Mouse (Mus musculus) spleen, adult 2 months (tissue): ENCODE data around the gene Gzmm. TPM values are rescaled to one million over a fixed set of nuclear protein-coding genes. Genes with fewer than 3 reads are reported as not detected.

ENCODE experiments used
- DNase-seq, 2 experiments: peaks; one replicate each; pipeline versions ENCODE4 v3.0.0 to v3.0.0-alpha.2; 2012 to 2021; ENCODE audit warnings: low spot score in 2 of 2, low read depth in 1 of 2
- H3K27ac ChIP-seq: fragments of 200-500 bp; 2 replicates; pipeline ENCODE4 v1.5.1; 2012; ENCODE audit warnings: low read length, inconsistent platforms; ENCODE audit not compliant: insufficient read depth
- H3K27me3 ChIP-seq: fragments of 200-500 bp; 2 replicates; pipeline ENCODE4 v1.6.1; 2012; ENCODE audit warnings: mild to moderate bottlenecking, moderate library complexity, low read length, inconsistent platforms; ENCODE audit not compliant: control insufficient read depth, insufficient read depth
- H3K36me3 ChIP-seq: fragments of 200-500 bp; 2 replicates; pipeline ENCODE4 v1.6.1; 2012; ENCODE audit warnings: mild to moderate bottlenecking, low read length, inconsistent platforms; ENCODE audit not compliant: control insufficient read depth, insufficient read depth
- H3K4me1 ChIP-seq: fragments of 200-500 bp; 2 replicates; pipeline ENCODE4 v1.6.1; 2011; ENCODE audit warnings: inconsistent platforms; ENCODE audit not compliant: control insufficient read depth, insufficient read depth, insufficient read length
- H3K4me3 ChIP-seq: fragments of 200-500 bp; 2 replicates; pipeline ENCODE4 v1.5.1; 2011; ENCODE audit warnings: mild to moderate bottlenecking, inconsistent platforms; ENCODE audit not compliant: insufficient read depth, insufficient read length; ENCODE audit errors: extremely low read depth
- CTCF ChIP-seq: fragments of 200-500 bp; IDR thresholded peaks from 2 replicates; pipeline ENCODE4 v1.5.1; 2011; ENCODE audit warnings: mild to moderate bottlenecking, inconsistent platforms; ENCODE audit not compliant: insufficient read depth, insufficient read length, insufficient replicate concordance; ENCODE audit errors: extremely low read depth
- POLR2A ChIP-seq: fragments of 200-500 bp; IDR thresholded peaks from 2 replicates; pipeline ENCODE4 v1.6.1; 2011; ENCODE audit warnings: low read depth, low read length, inconsistent platforms
- WGBS: fragments of 180-500 bp; shearing (Covaris S2); methylation state at CpG from one replicate; pipeline ENCODE4 v1.1.7; 2018; 5-methylcytosine and 5-hydroxymethylcytosine counted together
- polyA plus RNA-seq: library from polyadenylated mRNA; depleted of rRNA; stranded (reverse); fragments of >200 nt; gene quantifications from 2 replicates; pipeline ENCODE4 v1.2.3, GENCODE M21; 2012

The Gzmm gene
- polyA plus RNA-seq, 1 experiment = 1.8 TPM

- WGBS = 77% methylated on average over 5 of the region's 5 CpGs
- Histone ChIP-seq H3K4me3 (peak overlapping the region; percentile 12; the same call in 1 of the 2 replicates), H3K36me3 (peaks cover 12% of the 10 kb centered on the region), H3K4me1 (peaks cover 10% of the 10 kb centered on the region; the same call in 1 of the 2 replicates), H3K27ac (peak overlapping the region; percentile 4; the same call in 1 of the 2 replicates), H3K27me3 (no peaks in the 10 kb centered on the region)
- TF ChIP-seq POLR2A (no peak), CTCF (no peak)
- no peak for DNase-seq
Measured at GRCm38 (mm10) chr10:79706406-79707094, 17.7 kb downstream of the Gzmm start.

- DNase-seq = no peak
- no peak overlapping the region for H3K27ac ChIP-seq
- H3K4me3 ChIP-seq = no peak overlapping the region
- peaks cover 14% of the 10 kb centered on the region for H3K36me3 ChIP-seq
- H3K27me3 ChIP-seq = no peaks in the 10 kb centered on the region
- TF ChIP-seq POLR2A = no peak
- TF ChIP-seq CTCF = no peak
- H3K4me1 ChIP-seq = peaks cover 10% of the 10 kb centered on the region; the same call in 1 of the 2 replicates
- WGBS = 90% methylated on average over 1 of the region's 1 CpGs
Measured at GRCm38 (mm10) chr10:79707162-79707561, 18.3 kb downstream of the Gzmm start.

- no peak for TF ChIP-seq POLR2A
- no peak for TF ChIP-seq CTCF
- peaks cover 14% of the 10 kb centered on the region for H3K36me3 ChIP-seq
- no peaks in the 10 kb centered on the region for H3K27me3 ChIP-seq
- no peak overlapping the region for H3K27ac ChIP-seq
- no peak for DNase-seq
- H3K4me1 ChIP-seq = peaks cover 10% of the 10 kb centered on the region; the same call in 1 of the 2 replicates
- H3K4me3 ChIP-seq = no peak overlapping the region
- WGBS = 79% methylated on average over 4 of the region's 4 CpGs
Measured at GRCm38 (mm10) chr10:79707759-79708158, 18.9 kb downstream of the Gzmm start.

GRCm38 (mm10) chr10:79708668-79709067, 19.8 kb downstream of the Gzmm start:
- no peak for DNase-seq
- no peaks in the 10 kb centered on the region for H3K27me3 ChIP-seq
- no peak overlapping the region for H3K27ac ChIP-seq
- TF ChIP-seq CTCF = no peak
- no peak for TF ChIP-seq POLR2A
- H3K4me1 ChIP-seq = peaks cover 10% of the 10 kb centered on the region; the same call in 1 of the 2 replicates
- no peak overlapping the region for H3K4me3 ChIP-seq
- peaks cover 14% of the 10 kb centered on the region for H3K36me3 ChIP-seq
- WGBS = 95% methylated on average over 21 of the region's 21 CpGs

GRCm38 (mm10) chr10:79709307-79709706, 20.5 kb downstream of the Gzmm start:
- Histone ChIP-seq H3K36me3 (peaks cover 14% of the 10 kb centered on the region), H3K27me3 (no peaks in the 10 kb centered on the region), H3K27ac (no peak overlapping the region), H3K4me1 (peaks cover 10% of the 10 kb centered on the region; the same call in 1 of the 2 replicates), H3K4me3 (no peak overlapping the region)
- DNase-seq = no peak
- 85% methylated on average over 7 of the region's 7 CpGs for WGBS
- no peak for TF ChIP-seq POLR2A
- TF ChIP-seq CTCF = no peak

- 100% methylated on average over 1 of the region's 1 CpGs for WGBS
- no peak for DNase-seq
- H3K27ac ChIP-seq = no peak overlapping the region
- TF ChIP-seq POLR2A (no peak), CTCF (peak; percentile 4; the same call in 1 of the 2 replicates)
- peaks cover 1% of the 10 kb centered on the region; the same call in 1 of the 2 replicates for H3K4me1 ChIP-seq
- H3K27me3 ChIP-seq = peaks cover 8% of the 10 kb centered on the region
- H3K36me3 ChIP-seq = peaks cover 14% of the 10 kb centered on the region
- H3K4me3 ChIP-seq = no peak overlapping the region
Measured at GRCm38 (mm10) chr10:79712029-79712428, 23.2 kb downstream of the Gzmm start.
